Mouse (Mus musculus): Measurements from ENCODE around the gene Tbxas1. TPM values are rescaled to one million over a fixed set of nuclear protein-coding genes. Genes with fewer than 3 reads are reported as not detected.

Gene Tbxas1
- polyA plus RNA-seq, 1 experiment from 2014 or later: 1.1 TPM

DNA sequence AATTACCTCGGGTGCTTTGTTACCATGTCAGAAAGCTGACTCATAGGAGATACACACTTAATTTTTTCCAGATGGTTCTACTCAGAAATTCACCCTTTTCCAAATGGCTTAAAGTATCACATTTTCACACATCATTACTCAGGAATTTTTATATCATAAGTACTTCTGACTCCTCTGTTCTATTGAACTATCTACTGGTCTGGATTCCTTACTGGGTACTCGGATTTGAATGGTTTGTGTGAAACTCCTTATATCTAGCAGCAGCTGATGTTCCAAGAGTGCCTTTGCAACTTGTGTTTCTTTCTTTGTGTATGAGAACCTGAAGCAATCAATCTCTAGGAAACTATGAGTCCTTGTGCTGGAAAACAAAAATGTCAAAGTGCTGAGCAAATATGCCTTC lies 81.4 kb downstream of the Tbxas1 start:
- H3K9me3 ChIP-seq (replicated peaks): no peaks in the 10 kb centered on the region
- no peak overlapping the region for H3K4me3 ChIP-seq
- no peaks in the 10 kb centered on the region for H3K27me3 ChIP-seq
- 83% methylated on average over 2 of the region's 2 CpGs for WGBS
- no peak overlapping the region for H3K27ac ChIP-seq
- H3K4me1 ChIP-seq: no peaks in the 10 kb centered on the region
- H3K36me3 ChIP-seq (ENCODE audit: poor library complexity, severe bottlenecking): no peaks in the 10 kb centered on the region
- no peak overlapping the region for H3K9ac ChIP-seq
- no peak for ATAC-seq
- no peak overlapping the region for H3K4me2 ChIP-seq

DNA sequence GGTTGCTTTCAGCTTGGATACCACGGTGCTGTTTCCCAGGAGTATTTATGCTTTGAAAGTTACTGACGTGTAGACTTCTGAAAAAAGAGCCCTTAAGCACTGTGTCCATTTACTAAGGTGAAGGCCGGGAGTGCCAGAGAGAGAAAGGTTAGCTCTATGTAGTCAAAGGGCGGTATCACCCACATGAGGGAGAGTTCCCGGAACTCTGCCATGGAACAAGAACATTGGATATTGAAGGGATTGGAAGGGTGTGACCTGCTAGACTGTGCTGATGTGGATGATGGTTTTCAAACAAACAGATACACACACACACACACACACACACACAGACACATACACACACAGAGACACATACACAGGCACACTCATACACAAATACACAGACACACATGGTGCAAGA lies 82.0 kb downstream of the Tbxas1 start:
- Histone ChIP-seq H3K4me1 (no peaks in the 10 kb centered on the region), H3K9me3 (replicated peaks) (no peaks in the 10 kb centered on the region), H3K27me3 (no peaks in the 10 kb centered on the region), H3K27ac (no peak overlapping the region), H3K4me2 (no peak overlapping the region), H3K9ac (no peak overlapping the region), H3K4me3 (no peak overlapping the region), H3K36me3 (ENCODE audit: poor library complexity, severe bottlenecking) (no peaks in the 10 kb centered on the region)
- no peak for ATAC-seq
- 77% methylated on average over 5 of the region's 5 CpGs for WGBS

DNA sequence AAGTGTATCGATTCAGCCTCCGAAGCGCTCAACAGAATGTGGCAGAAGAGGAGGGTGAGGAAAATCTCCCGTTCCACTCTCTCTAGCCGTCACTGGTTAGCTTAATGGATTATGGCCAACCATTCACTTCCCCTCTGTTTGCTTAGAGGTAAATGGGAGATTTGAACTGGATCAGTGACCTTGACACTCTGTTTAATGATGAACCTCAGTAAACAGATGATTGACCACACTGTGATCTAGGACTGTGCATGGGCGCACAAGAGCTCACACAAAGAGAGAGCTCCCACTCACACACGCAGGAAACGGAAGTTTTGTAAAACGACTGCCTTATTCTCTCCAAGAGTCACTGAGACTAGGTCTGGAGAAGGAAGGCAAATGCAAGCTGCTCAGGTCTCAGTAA lies 84.3 kb downstream of the Tbxas1 start:
- WGBS: 89% methylated on average over 9 of the region's 9 CpGs
- Histone ChIP-seq H3K36me3 (ENCODE audit: poor library complexity, severe bottlenecking) (no peaks in the 10 kb centered on the region), H3K4me3 (no peak overlapping the region), H3K9ac (no peak overlapping the region), H3K27me3 (no peaks in the 10 kb centered on the region), H3K9me3 (replicated peaks) (no peaks in the 10 kb centered on the region), H3K4me2 (no peak overlapping the region), H3K27ac (no peak overlapping the region), H3K4me1 (no peaks in the 10 kb centered on the region)
- no peak for ATAC-seq

DNA sequence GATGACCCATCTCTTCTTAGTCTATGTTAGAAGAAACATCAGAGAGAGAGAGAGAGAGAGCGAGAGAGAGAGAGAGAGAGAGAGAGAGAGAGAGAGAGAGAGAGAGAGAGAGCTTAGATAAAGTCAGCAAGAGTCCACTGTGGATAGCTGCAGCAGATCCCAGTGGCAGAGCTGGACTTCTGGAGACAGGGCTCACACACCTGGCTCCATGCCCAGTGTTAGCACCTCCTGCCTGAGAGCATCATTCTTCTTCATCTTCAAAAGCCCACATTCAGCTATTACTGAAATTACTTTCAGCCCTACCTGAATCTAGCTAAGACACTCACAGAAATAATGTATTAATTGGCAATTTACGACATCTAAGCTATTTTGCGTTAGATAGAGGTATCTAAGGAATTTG lies 85.2 kb downstream of the Tbxas1 start:
- 82% methylated on average over 3 of the region's 3 CpGs for WGBS
- H3K4me3 ChIP-seq: no peak overlapping the region
- no peak overlapping the region for H3K27ac ChIP-seq
- no peaks in the 10 kb centered on the region for H3K27me3 ChIP-seq
- H3K36me3 ChIP-seq (ENCODE audit: poor library complexity, severe bottlenecking): no peaks in the 10 kb centered on the region
- ATAC-seq: no peak
- H3K4me2 ChIP-seq: no peak overlapping the region
- H3K9ac ChIP-seq: no peak overlapping the region
- no peaks in the 10 kb centered on the region for H3K4me1 ChIP-seq
- H3K9me3 ChIP-seq (replicated peaks): no peaks in the 10 kb centered on the region

DNA sequence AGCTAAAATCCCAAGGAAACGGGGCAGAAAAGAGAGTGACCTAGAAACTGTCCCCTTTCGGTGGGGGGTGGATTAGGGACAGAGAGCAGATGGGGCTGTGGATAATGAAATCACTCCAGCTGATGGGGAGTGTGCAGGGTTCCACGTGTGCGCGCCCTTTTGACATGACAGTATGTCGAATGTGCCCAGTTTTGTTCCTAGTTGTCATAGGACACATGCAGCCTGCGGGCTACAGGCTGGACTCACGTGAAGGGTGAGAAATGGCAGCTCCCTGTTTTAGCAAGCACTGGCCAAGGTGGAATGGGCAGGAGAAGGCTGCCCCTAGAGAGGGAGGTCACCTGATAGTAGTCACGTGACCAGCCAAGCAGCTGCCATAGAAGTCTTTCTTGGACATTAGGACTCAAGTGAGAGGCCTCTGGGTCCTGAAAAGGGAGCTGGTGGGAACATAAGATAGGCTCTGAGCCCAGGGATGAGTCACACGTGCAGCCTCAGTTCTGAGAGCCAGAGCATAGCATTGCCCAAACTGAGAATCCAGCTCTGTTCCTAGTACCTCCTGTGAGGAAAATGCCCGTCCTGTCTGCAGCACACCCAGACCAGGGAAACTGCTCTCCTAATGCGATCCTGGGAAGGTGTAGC lies 85.7 kb downstream of the Tbxas1 start:
- Histone ChIP-seq H3K36me3 (ENCODE audit: poor library complexity, severe bottlenecking) (no peaks in the 10 kb centered on the region), H3K4me3 (no peak overlapping the region), H3K27me3 (no peaks in the 10 kb centered on the region), H3K4me1 (no peaks in the 10 kb centered on the region), H3K27ac (no peak overlapping the region), H3K9ac (no peak overlapping the region), H3K4me2 (no peak overlapping the region), H3K9me3 (replicated peaks) (no peaks in the 10 kb centered on the region)
- WGBS: 68% methylated on average over 12 of the region's 12 CpGs
- no peak for ATAC-seq

DNA sequence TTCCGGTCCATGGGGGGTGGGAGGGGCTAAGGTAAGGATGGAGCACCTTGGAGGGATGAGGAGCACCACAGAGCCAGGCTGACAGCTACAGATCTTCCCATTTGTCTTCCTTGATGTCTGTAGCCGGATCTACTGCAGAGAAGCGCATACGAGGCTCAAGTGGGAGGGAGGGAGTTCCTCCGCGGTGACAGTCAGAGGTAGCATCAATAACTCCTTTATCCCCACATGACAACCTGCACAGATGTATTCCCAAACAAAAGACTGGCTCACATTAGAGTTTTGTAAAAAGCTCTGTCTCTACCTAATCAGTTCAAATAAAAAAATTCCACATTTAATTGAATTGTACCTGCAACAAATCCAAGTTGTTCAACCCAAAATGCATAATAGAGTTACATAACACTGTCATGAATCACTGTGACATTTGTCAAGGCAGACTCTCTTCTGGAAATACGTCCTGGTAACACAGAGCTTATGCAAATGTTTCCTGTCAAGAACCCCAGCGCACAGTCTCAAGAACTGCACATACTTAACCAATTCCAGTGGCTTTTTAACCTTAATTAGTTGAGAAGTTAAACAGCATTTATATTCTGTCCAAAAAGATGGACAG lies 86.3 kb downstream of the Tbxas1 start:
- no peak overlapping the region for H3K9ac ChIP-seq
- no peak overlapping the region for H3K27ac ChIP-seq

DNA sequence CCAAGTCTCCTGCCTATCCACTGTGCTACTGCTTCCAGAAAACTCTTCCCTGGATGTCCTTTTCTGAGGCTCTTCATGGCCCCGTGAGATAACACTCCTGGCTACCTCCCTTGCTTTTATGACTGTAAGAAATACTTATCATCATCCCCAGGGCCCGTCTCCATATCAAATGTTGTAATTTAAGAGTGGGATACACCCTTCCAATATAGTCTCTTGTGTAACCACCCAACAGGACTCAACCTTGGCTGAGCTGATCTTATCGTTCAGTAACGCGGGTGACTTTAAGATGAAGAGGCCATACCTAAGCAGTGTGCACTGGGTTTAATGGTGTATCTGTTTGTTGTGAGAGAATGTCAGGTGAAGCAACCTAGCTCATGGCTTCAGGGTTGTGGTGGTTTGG lies 91.6 kb downstream of the Tbxas1 start:
- Histone ChIP-seq H3K4me1 (no peaks in the 10 kb centered on the region), H3K27ac (no peak overlapping the region), H3K36me3 (ENCODE audit: poor library complexity, severe bottlenecking) (no peaks in the 10 kb centered on the region), H3K9ac (no peak overlapping the region), H3K9me3 (replicated peaks) (no peaks in the 10 kb centered on the region), H3K27me3 (no peaks in the 10 kb centered on the region), H3K4me3 (no peak overlapping the region), H3K4me2 (no peak overlapping the region)
- WGBS: 94% methylated on average over 5 of the region's 5 CpGs
- no peak for ATAC-seq

More for the DNA sequence above, 86.3 kb downstream of the Tbxas1 start:
- Histone ChIP-seq H3K4me1 (no peaks in the 10 kb centered on the region), H3K4me2 (no peak overlapping the region), H3K27me3 (no peaks in the 10 kb centered on the region), H3K4me3 (no peak overlapping the region), H3K9me3 (replicated peaks) (no peaks in the 10 kb centered on the region), H3K36me3 (ENCODE audit: poor library complexity, severe bottlenecking) (no peaks in the 10 kb centered on the region)
- 64% methylated on average over 8 of the region's 8 CpGs for WGBS
- no peak; the same call in 1 of the 2 replicates for ATAC-seq

DNA sequence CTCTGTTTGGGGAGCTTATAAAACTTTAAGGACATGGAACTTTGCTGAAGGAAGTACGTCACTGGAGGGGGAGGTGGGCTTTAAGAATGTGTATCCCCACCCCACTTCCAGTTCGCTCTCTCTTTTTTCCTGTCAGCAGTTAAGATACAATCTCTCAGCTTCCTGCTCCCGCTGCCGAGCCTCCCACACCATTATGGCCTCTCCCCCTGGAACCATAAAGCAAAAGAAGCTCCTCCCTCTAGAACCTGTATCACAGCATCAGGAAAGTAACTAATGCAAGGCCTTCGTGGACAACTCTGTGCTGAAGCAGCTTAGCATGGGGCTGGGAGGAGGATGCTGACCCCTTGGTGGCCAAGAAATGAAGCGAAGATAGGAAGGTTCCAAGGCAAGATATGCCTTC lies 92.1 kb downstream of the Tbxas1 start:
- no peak overlapping the region for H3K4me2 ChIP-seq
- WGBS: 82% methylated on average over 6 of the region's 6 CpGs
- no peak overlapping the region for H3K9ac ChIP-seq
- no peak overlapping the region for H3K27ac ChIP-seq
- no peak overlapping the region for H3K4me3 ChIP-seq
- no peaks in the 10 kb centered on the region for H3K4me1 ChIP-seq
- H3K36me3 ChIP-seq (ENCODE audit: poor library complexity, severe bottlenecking): no peaks in the 10 kb centered on the region
- no peaks in the 10 kb centered on the region for H3K9me3 ChIP-seq (replicated peaks)
- no peak for ATAC-seq
- no peaks in the 10 kb centered on the region for H3K27me3 ChIP-seq

DNA sequence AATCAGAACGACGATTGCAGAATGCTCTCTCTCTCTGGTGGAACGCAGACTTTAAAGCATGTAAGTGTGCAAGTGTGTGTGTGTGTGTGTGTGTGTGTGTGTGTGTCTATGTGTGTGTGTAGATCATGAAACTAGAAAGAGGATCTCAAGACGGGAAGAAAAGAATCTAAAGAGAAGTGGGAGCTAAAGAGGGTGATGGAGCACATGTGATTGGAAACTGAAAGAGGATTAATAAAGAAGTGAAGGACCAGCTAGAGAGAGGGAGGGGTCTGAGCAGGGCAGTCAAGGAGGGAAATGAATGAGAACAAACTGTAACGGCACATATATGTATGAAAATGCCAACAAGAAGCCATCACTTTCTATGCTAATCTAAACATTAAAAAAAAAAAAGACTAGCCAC lies 92.8 kb downstream of the Tbxas1 start:
- ATAC-seq: no peak
- no peaks in the 10 kb centered on the region for H3K4me1 ChIP-seq
- H3K4me3 ChIP-seq: no peak overlapping the region
- H3K9me3 ChIP-seq (replicated peaks): no peaks in the 10 kb centered on the region
- H3K27ac ChIP-seq: no peak overlapping the region
- WGBS: 89% methylated on average over 5 of the region's 5 CpGs
- H3K36me3 ChIP-seq (ENCODE audit: poor library complexity, severe bottlenecking): no peaks in the 10 kb centered on the region
- no peak overlapping the region for H3K9ac ChIP-seq
- H3K27me3 ChIP-seq: no peaks in the 10 kb centered on the region
- H3K4me2 ChIP-seq: no peak overlapping the region

DNA sequence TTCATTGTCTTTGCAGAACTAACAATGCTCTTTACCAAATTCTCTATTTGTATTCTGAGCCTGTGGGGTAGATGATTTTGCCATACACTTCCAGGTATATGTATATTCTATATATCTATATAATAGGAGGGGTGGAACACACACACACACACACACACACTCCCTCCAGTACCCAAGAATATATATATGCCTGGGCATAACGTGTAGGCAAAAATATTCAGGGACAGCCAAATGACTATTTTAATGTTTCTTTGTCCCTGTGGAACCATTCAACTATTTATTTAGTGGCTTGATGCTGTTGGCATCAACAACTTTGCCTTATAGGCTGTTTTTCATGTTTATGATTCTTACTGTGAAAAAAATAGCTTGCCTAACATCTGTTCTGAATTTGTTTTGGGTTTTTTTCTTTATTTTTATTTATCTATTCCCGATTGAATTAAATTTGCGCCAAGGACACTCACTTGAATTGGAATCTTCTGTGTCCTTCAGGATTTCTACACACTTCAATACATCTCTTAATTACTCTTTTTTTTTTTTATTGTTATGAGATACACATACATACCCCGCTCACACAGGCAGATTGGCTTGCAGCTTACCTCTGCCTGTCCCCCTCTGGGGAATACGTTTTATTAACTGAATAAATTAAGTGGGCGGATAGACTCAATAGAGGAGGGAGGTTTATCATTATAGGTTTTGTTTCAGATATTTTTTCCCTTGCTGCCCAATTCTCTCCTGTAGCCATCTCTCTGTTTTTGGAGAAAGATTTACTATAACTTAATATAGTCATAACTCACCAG lies 94.9 kb downstream of the Tbxas1 start:
- no peaks in the 10 kb centered on the region for H3K9me3 ChIP-seq (replicated peaks)
- no peaks in the 10 kb centered on the region for H3K27me3 ChIP-seq
- no peak overlapping the region for H3K9ac ChIP-seq
- H3K27ac ChIP-seq: no peak overlapping the region
- no peak for ATAC-seq
- no peak overlapping the region for H3K4me3 ChIP-seq
- H3K4me2 ChIP-seq: no peak overlapping the region
- H3K4me1 ChIP-seq: no peaks in the 10 kb centered on the region
- 74% methylated on average over 6 of the region's 6 CpGs for WGBS
- H3K36me3 ChIP-seq (ENCODE audit: poor library complexity, severe bottlenecking): no peaks in the 10 kb centered on the region

DNA sequence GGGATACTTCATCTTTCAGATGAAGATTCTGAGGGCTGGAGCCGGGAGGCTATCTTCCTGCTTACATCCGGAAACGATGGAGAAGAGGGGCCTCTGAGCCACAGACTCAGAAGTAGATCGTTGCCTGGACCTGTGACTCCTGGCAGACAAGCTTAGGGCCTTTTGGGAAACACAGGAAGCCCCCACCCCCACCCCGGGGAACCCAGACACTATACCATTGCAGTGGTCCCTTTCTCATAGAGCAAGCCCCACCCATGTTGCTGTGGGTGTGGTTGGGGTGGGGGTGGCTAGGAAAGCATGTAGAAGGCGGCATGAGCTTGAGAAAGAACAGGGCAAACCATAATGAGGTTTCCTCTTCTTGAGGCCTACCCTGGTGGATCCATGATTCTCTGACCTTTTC lies 95.6 kb downstream of the Tbxas1 start:
- ATAC-seq: no peak
- WGBS: 81% methylated on average over 6 of the region's 6 CpGs
- H3K4me3 ChIP-seq: no peak overlapping the region
- no peaks in the 10 kb centered on the region for H3K9me3 ChIP-seq (replicated peaks)
- no peaks in the 10 kb centered on the region for H3K27me3 ChIP-seq
- H3K4me2 ChIP-seq: no peak overlapping the region
- no peak overlapping the region for H3K27ac ChIP-seq
- H3K36me3 ChIP-seq (ENCODE audit: poor library complexity, severe bottlenecking): no peaks in the 10 kb centered on the region
- H3K9ac ChIP-seq: no peak overlapping the region
- H3K4me1 ChIP-seq: no peaks in the 10 kb centered on the region

DNA sequence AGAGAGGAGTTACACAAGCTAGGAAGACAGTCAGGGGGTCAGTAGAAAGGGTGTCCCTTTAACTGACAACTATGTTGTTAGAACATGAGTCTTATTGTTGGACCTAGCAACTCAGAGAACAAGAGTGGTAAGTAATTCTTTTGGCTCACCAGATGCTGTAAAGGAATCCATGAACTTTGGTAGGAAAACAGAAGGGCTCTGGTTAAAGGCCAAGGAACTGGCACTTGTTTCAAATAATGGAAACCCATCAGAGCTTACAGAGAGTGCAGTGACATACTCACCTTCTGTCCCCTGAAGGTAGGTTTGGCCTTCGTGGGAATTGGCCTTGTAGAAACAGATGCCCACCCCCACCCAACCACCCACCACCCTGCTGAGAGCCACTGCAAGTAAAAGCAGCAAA lies 97.6 kb downstream of the Tbxas1 start:
- Histone ChIP-seq H3K27ac (no peak overlapping the region), H3K9ac (no peak overlapping the region), H3K4me1 (no peaks in the 10 kb centered on the region), H3K4me2 (no peak overlapping the region), H3K36me3 (ENCODE audit: poor library complexity, severe bottlenecking) (no peaks in the 10 kb centered on the region), H3K4me3 (no peak overlapping the region), H3K9me3 (replicated peaks) (no peaks in the 10 kb centered on the region), H3K27me3 (no peaks in the 10 kb centered on the region)
- 43% methylated on average over 1 of the region's 1 CpGs for WGBS
- ATAC-seq: no peak

Measured in forebrain, embryonic 13.5 days (tissue).